Mouse (Mus musculus) hindbrain, embryonic 11.5 days (tissue): Measurements from ENCODE around the gene Rsph14. TPM values are rescaled to one million over a fixed set of nuclear protein-coding genes. Genes with fewer than 3 reads are reported as not detected.

ENCODE experiments used
- ATAC-seq: fragments of 200-750 bp; cut with Nextera tagmentation; 2 replicates; pipeline ENCODE4 v1.8.0; 2017; ENCODE audit warnings: mild to moderate bottlenecking, moderate TSS enrichment, moderate library complexity; ENCODE audit not compliant: low FRiP score
- DNase-seq: peaks from one replicate; pipeline ENCODE4 v3.0.0-alpha.2; 2015; ENCODE audit warnings: low spot score
- H3K27ac ChIP-seq: fragments of 300-500 bp; sonication (generic); 2 replicates; pipeline ENCODE4 v1.5.1; 2014; ENCODE audit warnings: mild to moderate bottlenecking, low read depth, low read length
- H3K27me3 ChIP-seq: fragments of 300-500 bp; sonication (generic); 2 replicates; pipeline ENCODE4 v1.6.1; 2014; ENCODE audit warnings: mild to moderate bottlenecking, low read length, moderate library complexity, mixed read lengths; ENCODE audit not compliant: control insufficient read depth, insufficient read depth
- H3K36me3 ChIP-seq: fragments of 300-500 bp; sonication (generic); 2 replicates; pipeline ENCODE4 v1.6.1; 2014; ENCODE audit warnings: mild to moderate bottlenecking, low read length, moderate library complexity, mixed read lengths; ENCODE audit not compliant: control insufficient read depth, insufficient read depth
- H3K4me1 ChIP-seq: fragments of 300-500 bp; sonication (generic); replicated peaks from 2 replicates; pipeline ENCODE4 v1.6.1; 2014; ENCODE audit warnings: low read length, mixed read lengths; ENCODE audit not compliant: control insufficient read depth, insufficient read depth
- H3K4me2 ChIP-seq: fragments of 300-500 bp; sonication (generic); replicated peaks from 2 replicates; pipeline ENCODE4 v1.6.1; 2014; ENCODE audit warnings: mild to moderate bottlenecking, low read depth, low read length
- H3K4me3 ChIP-seq: fragments of 300-500 bp; sonication (generic); 2 replicates; pipeline ENCODE4 v1.5.1; 2014; ENCODE audit warnings: low read depth, low read length
- H3K9ac ChIP-seq: fragments of 300-500 bp; sonication (generic); 2 replicates; pipeline ENCODE4 v1.6.1; 2014; ENCODE audit warnings: low read depth, low read length
- H3K9me3 ChIP-seq: fragments of 300-500 bp; sonication (generic); 2 replicates; pipeline ENCODE4 v1.6.1; 2016; ENCODE audit warnings: low read length; ENCODE audit not compliant: control insufficient read depth
- WGBS: fragments of 180-500 bp; shearing (Covaris S2); extraction: QIAGEN DNeasy Blood & Tissue Kit; methylation state at CpG from one replicate; pipeline ENCODE4 v1.1.7; 2014; 5-methylcytosine and 5-hydroxymethylcytosine counted together
- polyA plus RNA-seq: library from polyadenylated mRNA; unstranded; fragments of >200 nt; fragmentation: Nextera tagmentation; extraction: Ambion mirVana; gene quantifications from 2 replicates; pipeline ENCODE4 v1.2.1, GENCODE M21; 2014

Gene Rsph14
- 0.15 and 0.46 TPM in 2 replicates for polyA plus RNA-seq

DNA sequence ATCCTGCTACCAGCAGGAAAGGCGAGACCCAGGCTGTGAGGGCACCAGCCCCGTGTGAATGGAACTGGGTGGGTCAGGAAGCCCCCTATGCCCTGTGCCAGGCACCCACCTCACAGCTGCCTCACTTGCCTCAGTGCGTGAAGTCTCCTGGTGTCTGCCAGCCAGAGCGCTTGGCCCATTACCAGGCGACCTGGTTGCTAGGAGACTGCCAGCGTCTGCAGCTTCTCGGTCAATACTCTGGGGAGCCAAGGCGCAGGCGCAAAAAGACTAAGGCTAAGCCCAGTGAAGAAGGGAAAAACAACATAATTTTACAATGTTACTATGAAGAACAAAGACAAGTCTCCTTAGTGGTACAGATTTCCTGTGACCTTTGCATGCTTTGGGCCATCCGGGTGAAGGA, at the start of gene Rsph14:
Gene Rsph14 (minus strand): TSS at position 192 of the 400 bp plus-strand sequence.
- H3K4me3 ChIP-seq, result no peak within 1 kb of the TSS
- H3K36me3 ChIP-seq, result no peaks in the 10 kb centered on the region
- H3K4me2 ChIP-seq, result no peak within 1 kb of the TSS
- no peaks in the 10 kb centered on the region for H3K27me3 ChIP-seq
- H3K4me1 ChIP-seq, result peaks cover 3% of the 10 kb centered on the region; the same call in 1 of the 2 replicates
- 21% methylated on average over 10 of the region's 10 CpGs for WGBS
- H3K9ac ChIP-seq, result no peak within 1 kb of the TSS
- peak; percentile 46 for ATAC-seq
- peak; percentile 87 for DNase-seq
- H3K27ac ChIP-seq, result no peak within 1 kb of the TSS
- H3K9me3 ChIP-seq, result no peaks in the 10 kb centered on the region

DNA sequence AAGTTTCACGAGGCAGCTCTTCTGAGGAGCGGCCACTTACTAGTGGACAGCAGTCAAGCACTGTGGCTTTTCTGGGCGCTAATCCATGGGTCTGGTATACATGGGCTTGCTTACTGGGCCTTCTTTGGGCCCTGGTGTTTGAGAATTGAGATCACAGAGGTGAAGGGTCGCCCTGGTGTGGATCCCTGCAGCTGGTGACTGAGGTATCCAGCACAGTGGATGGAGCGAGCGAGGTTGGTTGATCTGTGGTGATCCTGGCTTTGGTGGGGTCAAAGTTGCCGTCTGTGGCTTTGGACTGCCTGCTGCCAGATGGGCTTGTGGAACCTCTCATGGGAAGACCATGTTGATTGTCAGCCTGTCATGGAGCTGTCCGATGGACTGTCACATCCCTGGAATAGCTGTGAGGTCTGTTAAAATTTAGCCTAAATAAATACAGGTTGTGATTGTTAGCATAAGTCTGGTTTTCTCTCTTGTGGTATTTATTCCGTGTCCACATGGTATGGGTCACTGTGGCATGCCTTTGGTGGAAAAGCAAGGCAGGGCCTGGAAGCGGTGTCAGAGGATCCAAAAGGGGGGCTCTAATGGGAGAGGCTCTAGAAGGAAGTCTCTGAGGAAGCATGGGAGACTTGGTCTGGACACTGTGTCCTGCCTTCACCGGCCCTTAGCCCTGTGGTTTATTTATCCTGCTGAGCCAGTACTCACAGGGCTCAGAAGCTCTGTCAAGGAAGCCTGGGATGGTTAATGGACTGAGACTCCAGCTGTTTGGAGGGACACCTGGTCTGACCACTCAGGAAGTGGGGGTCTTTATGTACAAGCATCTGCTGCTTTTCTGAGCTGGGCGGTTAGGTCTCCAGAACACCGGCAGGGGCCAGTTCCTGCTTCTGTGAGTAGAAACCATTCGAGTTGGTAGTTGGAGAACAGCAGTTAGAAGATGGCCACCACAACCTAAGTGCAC, 46.1 kb upstream of the Rsph14 start:
- H3K4me2 ChIP-seq, result no peak overlapping the region
- 75% methylated on average over 14 of the region's 14 CpGs for WGBS
- no peak for DNase-seq
- no peaks in the 10 kb centered on the region for H3K36me3 ChIP-seq
- no peak overlapping the region for H3K4me3 ChIP-seq
- no peaks in the 10 kb centered on the region for H3K9me3 ChIP-seq
- H3K4me1 ChIP-seq, result no peaks in the 10 kb centered on the region; the same call in 1 of the 2 replicates
- ATAC-seq, result no peak
- H3K27ac ChIP-seq, result no peak overlapping the region
- no peak overlapping the region for H3K9ac ChIP-seq
- H3K27me3 ChIP-seq, result no peaks in the 10 kb centered on the region

DNA sequence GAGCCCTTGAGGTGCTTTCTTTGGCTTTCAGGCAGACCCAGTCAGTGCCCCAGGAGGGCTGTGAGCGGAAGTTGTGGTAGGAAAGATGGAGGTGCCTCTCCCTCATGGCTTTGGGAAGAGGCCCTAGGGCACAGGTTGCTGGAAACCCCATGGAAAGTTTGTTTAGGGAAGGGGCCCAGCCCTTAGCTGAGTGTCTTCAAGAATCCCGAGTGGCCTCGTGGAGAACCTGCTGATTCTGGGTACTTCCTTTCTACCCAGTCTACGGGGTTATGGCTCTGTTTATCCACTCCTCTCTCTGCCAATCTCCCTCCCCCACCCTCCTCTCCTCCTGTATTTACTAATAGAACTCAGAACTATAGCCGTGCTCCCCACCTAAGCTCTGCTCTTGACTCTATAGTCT, 43.3 kb upstream of the Rsph14 start:
- Histone ChIP-seq H3K4me3 (no peak overlapping the region), H3K9me3 (no peaks in the 10 kb centered on the region), H3K4me1 (no peaks in the 10 kb centered on the region; the same call in 1 of the 2 replicates), H3K27ac (no peak overlapping the region), H3K27me3 (no peaks in the 10 kb centered on the region), H3K36me3 (no peaks in the 10 kb centered on the region), H3K4me2 (no peak overlapping the region), H3K9ac (no peak overlapping the region)
- DNase-seq (no peak), ATAC-seq (no peak)
- WGBS, result 79% methylated on average over 5 of the region's 5 CpGs

DNA sequence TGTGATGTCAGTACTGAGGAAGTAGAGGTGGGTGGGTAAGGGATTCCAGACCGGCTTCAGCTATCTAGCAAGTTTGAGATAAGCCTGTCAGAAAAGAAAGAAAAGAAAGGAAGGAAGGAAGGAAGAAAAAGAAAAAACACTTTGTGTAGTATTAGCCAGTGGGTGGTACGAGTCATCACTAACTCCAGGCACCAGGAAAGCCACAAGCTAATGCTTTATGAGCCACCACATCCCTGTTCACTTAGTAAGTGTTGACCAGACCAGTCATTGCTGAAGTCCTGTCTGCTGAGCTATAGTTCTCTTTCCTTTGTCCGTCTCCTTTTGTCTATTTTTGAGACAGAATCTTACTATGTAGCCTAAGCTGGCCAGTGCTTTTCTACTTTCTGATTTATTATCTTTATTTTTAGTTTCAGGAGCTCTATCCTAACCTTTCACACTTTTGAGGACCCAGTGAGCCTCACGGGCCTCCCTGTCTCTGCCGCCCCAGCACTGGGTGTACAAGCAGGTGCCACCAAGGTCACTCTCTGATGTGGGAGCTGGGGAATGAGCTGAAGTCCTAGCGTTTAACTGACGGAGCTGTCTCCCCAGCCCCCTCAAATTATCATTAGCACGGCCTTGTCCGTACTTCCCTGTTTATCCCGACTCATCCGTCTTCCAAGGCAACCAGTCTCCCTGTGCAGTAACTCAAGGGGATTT, 38.0 kb upstream of the Rsph14 start:
- H3K9me3 ChIP-seq, result no peaks in the 10 kb centered on the region
- no peak for DNase-seq
- no peak overlapping the region for H3K4me3 ChIP-seq
- no peaks in the 10 kb centered on the region; the same call in 1 of the 2 replicates for H3K4me1 ChIP-seq
- no peak overlapping the region for H3K27ac ChIP-seq
- WGBS, result 79% methylated on average over 11 of the region's 11 CpGs
- H3K27me3 ChIP-seq, result no peaks in the 10 kb centered on the region
- H3K4me2 ChIP-seq, result no peak overlapping the region
- no peak for ATAC-seq
- H3K36me3 ChIP-seq, result no peaks in the 10 kb centered on the region
- H3K9ac ChIP-seq, result no peak overlapping the region

DNA sequence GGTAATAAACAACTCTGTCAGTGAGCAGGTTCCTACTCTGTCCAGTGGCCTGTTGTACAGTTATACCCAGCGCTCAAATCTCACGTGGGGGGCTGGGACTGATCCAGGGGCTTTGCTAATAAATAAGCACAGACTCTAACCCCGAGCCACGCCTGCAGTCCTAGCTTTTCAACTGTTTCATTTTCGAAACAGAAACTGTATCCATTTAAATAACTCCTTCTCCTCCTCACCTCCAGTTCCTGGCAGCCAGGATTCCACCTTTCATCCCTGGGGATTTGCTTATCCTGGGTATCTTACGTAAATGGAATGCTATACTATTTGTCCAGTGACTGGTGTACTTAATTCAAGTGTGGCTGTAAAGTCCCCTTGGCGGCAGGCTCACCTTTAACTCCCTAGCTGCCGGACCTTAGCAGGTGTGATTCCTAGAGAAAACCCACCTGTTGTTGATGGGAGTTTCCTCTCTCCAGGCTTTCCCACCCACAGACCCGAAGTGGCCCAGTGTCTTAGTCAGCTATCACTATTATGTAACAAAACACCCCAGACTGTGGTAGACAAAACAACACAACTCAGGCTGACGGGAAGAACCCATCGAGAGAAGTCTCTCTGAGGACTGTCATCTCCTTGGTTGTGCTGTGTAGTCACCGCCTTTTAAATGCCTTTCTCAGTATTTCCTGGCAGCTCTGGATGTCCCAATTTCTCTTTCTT, 36.4 kb upstream of the Rsph14 start:
- Histone ChIP-seq H3K4me3 (no peak overlapping the region), H3K9ac (no peak overlapping the region), H3K27me3 (no peaks in the 10 kb centered on the region), H3K4me1 (no peaks in the 10 kb centered on the region; the same call in 1 of the 2 replicates), H3K27ac (no peak overlapping the region), H3K9me3 (no peaks in the 10 kb centered on the region), H3K36me3 (no peaks in the 10 kb centered on the region), H3K4me2 (no peak overlapping the region)
- ATAC-seq (no peak), DNase-seq (no peak)
- 64% methylated on average over 12 of the region's 12 CpGs for WGBS

DNA sequence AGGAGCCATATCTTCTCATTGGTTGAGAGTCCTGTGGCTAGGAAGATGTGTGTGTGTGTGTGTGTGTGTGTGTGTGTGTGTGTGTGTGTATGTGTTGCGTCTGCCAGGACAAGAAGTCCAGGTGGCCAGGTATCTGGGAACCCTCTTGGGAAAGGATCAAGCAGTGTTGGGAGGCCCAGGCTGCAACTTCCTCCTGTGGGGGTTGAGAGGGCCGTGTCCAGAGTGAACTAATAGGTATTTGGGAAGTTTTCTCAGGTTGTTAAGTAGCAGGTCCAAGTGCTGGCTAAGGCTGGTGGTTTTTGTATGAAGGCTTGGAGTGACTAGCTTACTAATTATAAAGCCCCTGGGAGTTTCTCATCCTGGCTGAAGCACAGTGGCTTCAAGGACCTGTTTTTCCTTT, 35.7 kb upstream of the Rsph14 start:
- Histone ChIP-seq H3K9me3 (no peaks in the 10 kb centered on the region), H3K4me1 (peaks cover 3% of the 10 kb centered on the region; the same call in 1 of the 2 replicates), H3K27ac (no peak overlapping the region), H3K36me3 (no peaks in the 10 kb centered on the region), H3K4me2 (no peak overlapping the region), H3K27me3 (no peaks in the 10 kb centered on the region), H3K4me3 (no peak overlapping the region), H3K9ac (no peak overlapping the region)
- DNase-seq (no peak), ATAC-seq (no peak)
- WGBS, result 71% methylated on average over 2 of the region's 2 CpGs

DNA sequence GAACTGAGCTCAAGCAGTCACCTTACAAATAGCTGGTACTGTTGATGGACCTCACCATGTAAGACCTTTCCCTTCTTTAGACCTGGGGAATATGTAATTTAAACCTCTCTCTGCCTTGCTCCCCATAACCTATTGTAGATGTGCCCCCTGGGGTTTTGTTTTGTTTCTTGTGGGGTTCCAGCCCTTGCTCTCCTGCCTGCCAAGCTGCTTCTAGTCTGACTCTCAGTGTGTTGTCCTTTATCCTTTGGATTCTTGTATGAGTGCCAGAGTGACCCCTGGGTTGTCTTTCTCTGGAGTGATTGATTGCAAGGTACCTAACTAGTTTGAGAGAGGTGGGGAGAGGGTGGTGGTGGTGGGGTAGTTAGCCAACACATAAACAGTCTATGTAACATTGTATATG, 35.1 kb upstream of the Rsph14 start:
- Histone ChIP-seq H3K4me2 (no peak overlapping the region), H3K4me1 (peaks cover 7% of the 10 kb centered on the region), H3K9me3 (no peaks in the 10 kb centered on the region), H3K4me3 (no peak overlapping the region), H3K9ac (no peak overlapping the region), H3K27me3 (no peaks in the 10 kb centered on the region), H3K27ac (no peak overlapping the region), H3K36me3 (no peaks in the 10 kb centered on the region)
- no peak for DNase-seq
- ATAC-seq, result no peak

DNA sequence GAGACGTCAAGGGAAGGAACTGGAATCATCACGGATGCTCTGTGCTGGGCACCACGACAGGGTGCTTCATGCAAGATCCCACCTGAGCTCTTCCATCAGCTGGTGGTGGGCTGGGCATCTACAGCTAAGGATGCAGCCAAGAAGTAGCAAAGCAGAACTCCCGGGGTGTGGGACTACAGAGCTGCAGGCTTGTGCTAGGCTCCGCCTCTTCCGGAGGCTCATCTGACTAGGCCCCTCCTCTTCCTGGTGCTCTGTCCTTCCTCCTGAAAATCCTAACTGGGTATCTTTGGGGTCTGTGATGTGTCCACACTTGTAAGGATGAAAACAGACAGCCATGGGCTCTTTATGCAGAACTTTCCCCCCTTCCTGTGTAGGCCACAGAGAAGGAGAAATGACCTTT, 33.3 kb upstream of the Rsph14 start:
- Histone ChIP-seq H3K4me2 (no peak overlapping the region), H3K9me3 (no peaks in the 10 kb centered on the region), H3K36me3 (no peaks in the 10 kb centered on the region), H3K4me1 (peaks cover 7% of the 10 kb centered on the region), H3K27me3 (peaks cover 4% of the 10 kb centered on the region; the same call in 1 of the 2 replicates), H3K4me3 (no peak overlapping the region), H3K27ac (no peak overlapping the region), H3K9ac (no peak overlapping the region)
- WGBS, result 80% methylated on average over 6 of the region's 6 CpGs
- ATAC-seq, result no peak
- no peak for DNase-seq
